Mouse (Mus musculus) stomach, postnatal 0 days (tissue): ENCODE measurements around the gene Stn1.

Experiments used
- CTCF ChIP-seq: IDR thresholded peaks from 2 replicates; pipeline ENCODE4 v1.5.1; 2016; ENCODE audit warnings: antibody characterized with exemption, low read depth, mild to moderate bottlenecking, moderate library complexity
- EP300 ChIP-seq: optimal IDR thresholded peaks from 2 replicates; pipeline ENCODE3; 2016; ENCODE audit warnings: antibody characterized with exemption

DNA sequence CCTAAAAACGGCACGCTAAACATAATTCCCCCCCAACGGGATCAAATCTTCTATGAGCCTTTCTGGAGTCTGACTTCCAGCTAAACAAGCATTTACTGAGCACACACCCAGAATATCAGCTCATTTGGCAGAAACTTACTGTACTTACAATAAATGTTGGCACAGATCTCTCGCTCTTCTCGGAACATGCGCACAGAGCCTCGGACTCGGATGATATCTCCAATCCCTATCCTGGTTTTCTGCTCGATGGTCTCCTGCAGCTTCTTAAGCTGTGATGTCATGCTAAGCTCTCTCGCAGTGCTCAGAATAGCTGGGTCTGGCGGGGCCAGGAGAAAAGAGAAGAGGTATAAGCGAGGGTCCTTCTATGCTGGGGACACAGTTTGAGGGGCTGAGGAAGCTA lies 20.4 kb downstream of the Stn1 start:
- no peak for TF ChIP-seq EP300
- TF ChIP-seq CTCF, result no peak
